Mouse (Mus musculus) G1E (cell line): ENCODE results near the gene Ptdss2.

Source experiments
- CTCF ChIP-seq: IDR thresholded peaks from 2 replicates; pipeline ENCODE4 v1.5.1; 2012; ENCODE audit warnings: low read depth, low read length, inconsistent platforms, mixed read lengths
- GATA1 ChIP-seq: IDR thresholded peaks from 2 replicates; pipeline ENCODE4 v1.6.1; 2012; ENCODE audit warnings: borderline replicate concordance, low read length, inconsistent platforms, mixed read lengths
- POLR2AphosphoS5 ChIP-seq: IDR thresholded peaks from 2 replicates; pipeline ENCODE4 v1.6.1; 2012; ENCODE audit warnings: low read depth, low read length, inconsistent platforms; ENCODE audit not compliant: insufficient replicate concordance
- TAL1 ChIP-seq: conservative IDR thresholded peaks from 2 replicates; pipeline ENCODE4 v1.6.1; 2012; ENCODE audit warnings: low read depth, low read length, inconsistent platforms, mixed read lengths

DNA sequence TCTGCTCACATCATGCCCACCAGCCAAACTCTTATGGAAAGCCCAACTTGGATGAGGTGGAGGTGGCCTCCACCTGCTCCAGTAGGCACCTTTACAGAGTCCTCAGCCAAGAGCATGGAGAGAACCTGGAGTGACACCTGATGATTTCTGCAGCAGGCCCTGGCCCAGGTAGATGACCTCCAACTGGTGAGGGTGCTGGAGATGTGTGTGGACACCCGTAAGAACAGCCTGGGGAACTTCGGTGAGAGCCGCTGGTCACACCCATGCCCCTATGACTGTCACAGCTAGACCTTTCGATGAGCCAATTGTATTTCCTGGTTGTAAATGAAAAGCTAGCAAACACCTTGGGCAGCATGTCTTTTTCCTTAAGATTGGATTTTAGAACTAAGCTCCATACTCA, 75.9 kb downstream of the Ptdss2 start:
- TF ChIP-seq CTCF (no peak), GATA1 (no peak), TAL1 (no peak), POLR2AphosphoS5 (no peak)
